Mouse (Mus musculus) ES-Bruce4 (cell line): ENCODE results near the gene Cd9.

Experiments used
- EP300 ChIP-seq: IDR thresholded peaks from 2 replicates; pipeline ENCODE4 v1.6.1; 2011; ENCODE audit warnings: low read depth, low read length; ENCODE audit not compliant: insufficient read depth
- POLR2A ChIP-seq: IDR thresholded peaks from one replicate; pipeline ENCODE4 v1.8.1; 2011; ENCODE audit warnings: low read length; ENCODE audit not compliant: insufficient read depth

DNA sequence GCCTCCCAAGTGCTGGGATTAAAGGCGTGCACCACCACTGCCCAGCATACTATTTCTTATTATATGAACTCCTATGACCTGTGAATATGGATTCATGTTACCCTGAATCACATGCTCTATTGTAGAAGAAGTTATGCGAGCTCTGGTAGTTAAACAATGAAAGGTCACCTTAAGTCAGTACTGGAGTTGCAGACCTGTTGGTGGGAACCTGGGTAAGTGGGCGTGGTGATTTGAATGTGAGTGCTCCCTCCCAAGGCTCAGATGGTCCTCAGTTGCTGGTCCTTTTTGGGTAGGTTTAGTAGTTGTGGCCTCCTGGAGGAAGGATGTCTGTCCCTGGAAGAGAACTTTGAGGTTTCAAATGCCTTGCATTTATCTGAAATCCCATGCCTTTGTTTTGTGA is 57.8 kb downstream of the Cd9 start:
- no peak for TF ChIP-seq POLR2A
- 0 out of 2 replicates have a peak, but pooled peaks have one; percentile 48 for TF ChIP-seq EP300
